Mouse (Mus musculus) cerebellum, postnatal 14 days (tissue): Measurements from ENCODE around the gene Atg7.

Source experiments
- DNase-seq, 2 experiments: peaks; one replicate each; pipeline ENCODE4 v3.0.0; 2021; ENCODE audit warnings: mixed read lengths in 2 of 2

Atg7 gene

GRCm38 (mm10) chr6:114687035-114687434, 44.1 kb downstream of the Atg7 start:
- no peak for DNase-seq

DNA sequence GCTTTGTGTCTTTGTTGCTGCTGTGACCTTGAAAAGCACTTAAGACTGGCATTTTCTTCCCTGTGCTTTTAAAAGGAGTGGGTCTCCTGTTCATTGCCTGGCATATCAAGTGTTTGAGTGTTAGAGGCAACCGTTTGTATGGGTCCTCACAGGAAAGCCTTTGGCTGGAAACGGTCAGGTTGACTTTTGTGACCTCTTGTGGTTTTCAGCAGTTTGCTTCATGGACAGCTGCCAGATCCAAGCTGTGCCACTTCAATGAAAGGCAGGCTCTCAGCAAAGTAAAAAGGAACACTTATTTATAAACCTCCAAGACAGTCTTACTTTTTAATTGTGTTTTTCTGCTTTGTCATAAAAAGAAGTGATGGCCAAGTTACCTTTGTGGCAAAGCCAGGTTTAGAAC, 47.8 kb downstream of the Atg7 start:
- DNase-seq: no peak

DNA sequence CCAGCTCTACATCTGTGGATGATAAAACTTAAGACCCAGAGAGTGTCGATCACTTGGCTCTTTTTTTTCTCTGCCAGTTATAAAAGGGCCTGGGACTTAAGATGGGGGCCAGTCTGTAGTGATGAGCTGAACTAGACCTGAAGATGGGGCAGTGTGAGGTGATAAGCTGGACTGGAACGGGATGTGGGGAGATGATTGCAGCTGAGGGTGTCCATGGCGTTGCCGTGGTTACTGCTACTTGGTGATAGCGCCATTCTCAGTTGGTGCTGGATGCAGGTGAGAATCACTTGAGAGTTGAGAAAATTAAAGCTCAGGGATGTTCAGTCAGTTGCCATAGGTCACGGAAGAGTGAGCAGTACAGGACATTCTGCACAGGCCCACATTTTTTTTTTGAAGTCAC, 48.6 kb downstream of the Atg7 start:
- DNase-seq: no peak

- DNase-seq: peak; percentile 64 to 72
Measured at GRCm38 (mm10) chr6:114692691-114693090, 49.8 kb downstream of the Atg7 start.

- peak; percentile 83 to 91 for DNase-seq
Measured at GRCm38 (mm10) chr6:114697646-114698490, 55.0 kb downstream of the Atg7 start.

GRCm38 (mm10) chr6:114698578-114698977, 55.7 kb downstream of the Atg7 start:
- DNase-seq: no peak

DNA sequence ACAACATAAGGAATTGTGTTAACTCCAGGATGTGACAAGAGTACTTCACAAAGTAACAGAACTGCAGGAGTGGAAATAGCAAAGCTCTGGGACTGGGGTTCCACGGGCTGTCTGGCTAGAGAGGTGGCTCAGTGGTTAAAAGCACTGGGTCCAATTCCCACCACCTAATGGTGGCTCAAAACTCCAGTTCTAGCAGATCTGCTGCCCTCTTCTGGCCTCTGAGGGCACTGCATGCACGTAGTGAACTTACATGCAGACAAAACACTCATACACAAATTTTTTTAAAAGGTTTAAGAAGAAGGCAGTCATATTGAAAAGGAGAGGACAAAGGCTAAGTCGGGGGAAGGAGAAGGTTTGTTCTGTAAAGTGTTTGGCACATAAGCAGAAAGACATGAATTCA, 57.8 kb downstream of the Atg7 start:
- DNase-seq: peak in 1 of 2 experiments; percentile 47

- no peak for DNase-seq
Measured at GRCm38 (mm10) chr6:114707032-114707431, 64.1 kb downstream of the Atg7 start.

GRCm38 (mm10) chr6:114712242-114713050, 69.5 kb downstream of the Atg7 start:
- DNase-seq: no peak

DNA sequence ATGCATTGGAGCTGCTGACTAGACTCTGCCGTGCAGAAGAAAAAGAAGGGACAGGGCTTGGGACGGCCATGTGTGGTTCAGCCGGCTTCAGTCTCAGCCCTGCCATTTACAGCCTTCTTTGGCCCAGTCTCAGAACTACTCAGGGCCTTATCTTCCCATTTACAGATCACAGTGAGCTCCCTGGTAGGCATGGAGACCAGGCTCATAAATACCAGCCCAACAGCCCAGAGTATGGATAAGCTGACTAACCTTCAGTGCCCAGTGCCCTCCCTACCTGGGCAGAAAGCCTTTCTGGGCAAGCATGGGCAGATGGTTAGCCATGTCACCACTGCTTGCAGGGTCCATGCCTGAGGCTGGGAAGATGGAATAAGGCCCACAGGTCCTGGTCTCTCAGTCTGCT, 70.6 kb downstream of the Atg7 start:
- DNase-seq: no peak

DNA sequence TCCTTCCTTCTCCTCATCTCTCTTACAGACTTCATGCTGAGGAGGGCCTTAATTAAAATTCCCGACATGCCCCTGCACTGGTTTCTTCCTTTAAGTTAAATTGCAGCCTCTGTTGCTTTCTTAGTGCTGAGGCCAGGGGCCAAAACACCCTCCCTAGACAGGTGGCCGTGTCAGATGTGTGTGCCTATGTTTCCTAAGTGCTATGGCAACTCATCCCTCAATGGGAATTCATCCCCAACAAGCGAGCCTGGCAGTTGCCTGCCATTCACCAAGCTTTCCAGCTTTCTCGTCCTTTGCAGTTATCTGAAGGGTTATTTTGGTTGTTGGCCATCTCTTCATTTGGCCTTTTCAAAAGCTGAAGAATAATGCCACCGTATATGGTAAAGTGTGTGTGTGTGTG, 71.8 kb downstream of the Atg7 start:
- no peak for DNase-seq

GRCm38 (mm10) chr6:114715289-114716030, 72.6 kb downstream of the Atg7 start:
- DNase-seq: no peak

DNA sequence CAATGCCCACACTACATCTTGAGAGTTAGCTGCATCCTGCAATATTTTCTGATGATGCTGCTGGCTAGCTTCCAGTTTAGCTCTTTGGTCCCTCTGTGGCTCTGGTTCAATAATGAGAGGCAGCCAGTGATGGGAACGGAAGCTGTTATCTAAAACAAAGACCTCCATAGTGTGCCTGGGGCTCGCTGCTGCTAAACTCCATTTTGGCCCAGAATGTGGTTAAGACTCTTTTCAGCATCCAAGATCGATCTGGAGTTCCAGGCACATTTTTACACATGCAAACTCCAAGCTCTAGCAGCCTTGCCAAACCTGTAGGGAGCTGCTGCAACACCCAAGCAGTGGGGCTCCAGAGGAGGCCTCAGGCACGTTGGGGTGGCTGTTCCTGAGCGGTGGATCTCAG, 76.2 kb downstream of the Atg7 start:
- no peak for DNase-seq

GRCm38 (mm10) chr6:114719665-114720064, 76.8 kb downstream of the Atg7 start:
- DNase-seq: no peak

DNA sequence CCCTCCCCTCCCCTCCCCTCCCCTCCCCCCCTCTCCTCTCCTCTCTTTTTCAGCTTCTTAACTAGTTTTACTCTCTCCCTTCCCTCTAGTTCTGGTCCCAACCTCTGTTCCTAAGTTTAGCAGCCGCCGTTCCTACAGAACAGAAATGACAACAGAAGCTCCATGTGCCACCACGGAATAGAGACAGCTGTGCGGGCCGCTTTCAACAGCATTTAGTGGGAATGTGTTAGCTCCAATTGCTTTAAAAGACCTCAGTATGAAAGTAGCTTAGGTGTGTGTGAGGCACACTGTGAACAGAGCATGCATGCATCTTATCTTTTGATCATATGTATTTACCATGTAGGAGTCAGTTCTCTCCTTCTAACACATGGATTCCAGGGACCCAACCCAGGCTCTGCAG, 79.1 kb downstream of the Atg7 start:
- no peak for DNase-seq

DNA sequence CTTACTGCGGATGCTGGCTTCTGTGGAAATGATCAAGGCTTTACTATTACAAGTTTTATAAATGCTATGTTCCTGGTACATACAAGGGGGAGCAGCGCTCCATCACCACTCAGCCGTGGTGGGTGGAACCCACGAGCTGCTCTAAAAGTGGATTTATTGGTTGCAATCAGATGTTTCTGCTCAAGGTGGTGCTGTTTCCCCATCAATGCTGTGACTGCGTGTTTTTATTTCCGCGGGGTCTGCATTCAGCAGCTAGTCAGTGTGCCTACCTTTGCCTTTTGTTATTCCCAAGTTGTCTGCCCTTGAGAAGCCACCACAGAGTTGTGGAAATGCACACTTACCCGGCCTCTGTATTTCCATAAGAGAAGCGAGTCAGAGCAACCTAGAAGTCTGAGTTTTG, 81.0 kb downstream of the Atg7 start:
- peak; percentile 77 to 80 for DNase-seq

- no peak for DNase-seq
Measured at GRCm38 (mm10) chr6:114724351-114724750, 81.5 kb downstream of the Atg7 start.

- no peak for DNase-seq
Measured at GRCm38 (mm10) chr6:114725147-114725575, 82.3 kb downstream of the Atg7 start.

GRCm38 (mm10) chr6:114726681-114727080, 83.8 kb downstream of the Atg7 start:
- DNase-seq: no peak

DNA sequence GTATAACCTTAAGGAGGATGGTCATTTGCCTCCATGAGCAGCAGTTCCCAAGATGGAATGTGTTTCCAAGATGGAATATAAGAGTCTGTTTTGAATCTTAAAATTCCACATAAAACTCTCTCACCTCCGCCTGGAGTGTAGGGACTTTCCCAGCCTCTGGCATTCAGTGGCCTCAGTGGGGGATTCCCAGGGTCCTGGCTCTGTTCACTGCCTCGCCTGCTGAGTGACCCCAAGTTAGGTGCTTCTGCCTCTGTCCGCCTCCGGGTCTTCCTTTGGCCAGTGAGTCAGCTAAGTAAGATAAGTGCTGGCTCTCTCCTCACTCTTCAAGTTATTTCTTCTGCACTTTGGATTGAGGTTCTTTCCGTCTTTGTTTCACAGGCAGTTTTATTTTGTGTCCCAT, 90.3 kb downstream of the Atg7 start:
- no peak for DNase-seq

- DNase-seq: no peak
Measured at GRCm38 (mm10) chr6:114733681-114734080, 90.8 kb downstream of the Atg7 start.

DNA sequence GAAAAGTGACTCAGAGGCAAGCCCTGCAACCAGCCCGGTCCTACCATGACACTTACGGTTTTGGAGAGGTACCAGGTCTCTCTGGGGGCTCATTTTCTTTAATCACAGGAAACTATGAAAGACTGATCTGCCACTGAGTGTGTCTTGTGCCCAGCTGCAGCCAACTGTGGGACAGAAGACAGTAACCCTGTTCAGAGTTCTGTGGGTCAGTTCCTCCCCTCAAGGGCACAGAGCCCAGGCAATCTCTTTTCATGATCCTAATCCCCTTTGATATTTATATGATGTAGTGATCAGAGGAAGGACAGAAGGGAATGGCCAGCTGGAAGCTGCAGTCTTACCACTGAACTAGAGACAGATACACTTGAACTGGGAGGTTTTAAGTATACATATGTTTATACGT, 92.2 kb downstream of the Atg7 start:
- DNase-seq: no peak

DNA sequence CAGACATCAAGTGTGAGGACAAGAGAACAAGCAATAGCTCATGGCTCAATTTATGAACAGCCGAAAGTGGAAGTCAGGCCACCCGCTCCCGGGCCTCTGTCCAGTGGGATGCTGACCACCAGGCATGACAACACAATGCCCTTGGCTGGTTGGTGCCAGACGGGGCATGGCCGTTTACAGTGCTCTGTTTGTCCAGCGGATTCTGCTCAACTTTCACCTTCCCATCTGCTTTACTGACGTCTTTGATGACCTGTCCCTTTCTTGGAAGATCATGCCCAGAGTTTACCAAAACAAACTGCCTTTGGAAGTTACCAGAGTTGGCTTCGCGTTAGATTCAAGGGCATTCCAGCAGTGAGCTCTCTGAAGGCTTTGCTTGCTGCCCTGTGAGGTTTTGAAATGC, 93.5 kb downstream of the Atg7 start:
- DNase-seq: no peak
